Mouse (Mus musculus) heart, postnatal 0 days (tissue): ENCODE measurements around the gene Poln. TPM values are rescaled to one million over a fixed set of nuclear protein-coding genes. Genes with fewer than 3 reads are reported as not detected.

ENCODE experiments used
- ATAC-seq: fragments of 200-750 bp; cut with Nextera tagmentation; 2 replicates; pipeline ENCODE4 v1.8.0; 2017; ENCODE audit warnings: low read depth, moderate number of reproducible peaks, moderate library complexity; ENCODE audit not compliant: insufficient read depth
- DNase-seq: peaks from one replicate; pipeline ENCODE4 v3.0.0-alpha.2; 2016; ENCODE audit warnings: low spot score
- H3K27ac ChIP-seq: fragments of 300-500 bp; sonication (generic); 2 replicates; pipeline ENCODE4 v1.5.1; 2014; ENCODE audit warnings: low read depth, mild to moderate bottlenecking
- H3K27me3 ChIP-seq: fragments of 300-500 bp; sonication (generic); 2 replicates; pipeline ENCODE4 v1.6.1; 2014; ENCODE audit warnings: low read length, mixed read lengths; ENCODE audit not compliant: control insufficient read depth, insufficient read depth
- H3K36me3 ChIP-seq: fragments of 300-500 bp; sonication (generic); replicated peaks from 2 replicates; pipeline ENCODE4 v1.6.1; 2014; ENCODE audit warnings: low read length, mixed read lengths; ENCODE audit not compliant: control insufficient read depth, insufficient read depth
- H3K4me1 ChIP-seq: fragments of 300-500 bp; sonication (generic); 2 replicates; pipeline ENCODE4 v1.6.1; 2014; ENCODE audit warnings: antibody characterized with exemption; ENCODE audit not compliant: control insufficient read depth, insufficient read depth
- H3K4me2 ChIP-seq: fragments of 300-500 bp; sonication (generic); 2 replicates; pipeline ENCODE4 v1.6.1; 2014; ENCODE audit warnings: low read depth, mild to moderate bottlenecking, low read length, moderate library complexity
- H3K4me3 ChIP-seq: fragments of 300-500 bp; sonication (generic); 2 replicates; pipeline ENCODE4 v1.5.1; 2014; ENCODE audit warnings: low read depth, low read length
- H3K9ac ChIP-seq: fragments of 300-500 bp; sonication (generic); replicated peaks from 2 replicates; pipeline ENCODE4 v1.6.1; 2014; ENCODE audit warnings: low read depth, low read length, mixed read lengths
- H3K9me3 ChIP-seq: fragments of 300-500 bp; sonication (generic); replicated peaks from 2 replicates; pipeline ENCODE4 v1.6.1; 2016; ENCODE audit warnings: low read length; ENCODE audit not compliant: control insufficient read depth
- CTCF ChIP-seq: IDR thresholded peaks from 2 replicates; pipeline ENCODE4 v1.5.1; 2016; ENCODE audit warnings: antibody characterized with exemption, control low read depth, low read depth
- EP300 ChIP-seq: IDR thresholded peaks from 2 replicates; pipeline ENCODE4 v1.6.1; 2016; ENCODE audit warnings: antibody characterized with exemption, low read depth
- WGBS: fragments of 180-500 bp; shearing (Covaris S2); extraction: QIAGEN DNeasy Blood & Tissue Kit; methylation state at CpG from one replicate; pipeline ENCODE4 v1.1.7; 2014; 5-methylcytosine and 5-hydroxymethylcytosine counted together
- polyA plus RNA-seq: library from polyadenylated mRNA; unstranded; fragments of >200 nt; fragmentation: Nextera tagmentation; extraction: Ambion mirVana; gene quantifications from 2 replicates; pipeline ENCODE4 v1.2.1, GENCODE M21; 2015
- total RNA-seq: library from RNA; depleted of rRNA; stranded (reverse); fragments of >200 nt; gene quantifications from 2 replicates; pipeline ENCODE4 v1.2.3, GENCODE M21; 2014; ENCODE audit warnings: low replicate concordance

Gene Poln
- total and polyA plus RNA-seq, 2 experiments from 2014 or later = 1.3 TPM; not detected in 1

- whole genome bisulfite sequencing = 62% methylated on average over 1 of the region's 1 CpGs
Measured at GRCm38 (mm10) chr5:34194426-34194825, 25.2 kb upstream of the Poln start.

GRCm38 (mm10) chr5:34191843-34192242, 22.6 kb upstream of the Poln start:
- no peaks in the 10 kb centered on the region for H3K9me3 ChIP-seq
- DNase-seq (no peak), ATAC-seq (no peak)
- H3K4me3 ChIP-seq = no peak overlapping the region
- no peaks in the 10 kb centered on the region for H3K27me3 ChIP-seq
- H3K9ac ChIP-seq = no peak overlapping the region
- no peaks in the 10 kb centered on the region for H3K36me3 ChIP-seq
- TF ChIP-seq CTCF = peak; percentile 65
- TF ChIP-seq EP300 = no peak
- no peak overlapping the region for H3K4me2 ChIP-seq
- no peak overlapping the region for H3K27ac ChIP-seq
- H3K4me1 ChIP-seq = peaks cover 29% of the 10 kb centered on the region
- 72% methylated on average over 4 of the region's 4 CpGs for WGBS

More at GRCm38 (mm10) chr5:34194426-34194825, 25.2 kb upstream of the Poln start:
- no peaks in the 10 kb centered on the region for H3K9me3 ChIP-seq
- no peaks in the 10 kb centered on the region for H3K27me3 ChIP-seq
- no peak overlapping the region for H3K9ac ChIP-seq
- H3K4me2 ChIP-seq = no peak overlapping the region
- no peak for ATAC-seq
- H3K4me1 ChIP-seq = peaks cover 17% of the 10 kb centered on the region
- H3K27ac ChIP-seq = no peak overlapping the region
- no peak for DNase-seq
- TF ChIP-seq CTCF (no peak), EP300 (no peak)
- H3K4me3 ChIP-seq = no peak overlapping the region
- no peaks in the 10 kb centered on the region for H3K36me3 ChIP-seq

GRCm38 (mm10) chr5:34191021-34191420, 21.8 kb upstream of the Poln start:
- TF ChIP-seq EP300 = no peak
- no peak for TF ChIP-seq CTCF
- no peaks in the 10 kb centered on the region for H3K27me3 ChIP-seq
- no peak overlapping the region for H3K4me2 ChIP-seq
- WGBS = 51% methylated on average over 4 of the region's 4 CpGs
- peaks cover 31% of the 10 kb centered on the region for H3K4me1 ChIP-seq
- H3K9me3 ChIP-seq = no peaks in the 10 kb centered on the region
- H3K4me3 ChIP-seq = no peak overlapping the region
- no peak overlapping the region; the same call in 1 of the 2 replicates for H3K27ac ChIP-seq
- no peak overlapping the region for H3K9ac ChIP-seq
- H3K36me3 ChIP-seq = no peaks in the 10 kb centered on the region
- DNase-seq = peak; percentile 55
- ATAC-seq = no peak

- DNase-seq = no peak
- Histone ChIP-seq H3K9ac (no peak overlapping the region), H3K9me3 (no peaks in the 10 kb centered on the region), H3K4me3 (no peak overlapping the region), H3K4me2 (no peak overlapping the region), H3K36me3 (no peaks in the 10 kb centered on the region), H3K27ac (no peak overlapping the region), H3K4me1 (peaks cover 46% of the 10 kb centered on the region), H3K27me3 (no peaks in the 10 kb centered on the region)
- TF ChIP-seq EP300 (no peak), CTCF (no peak)
- no peak for ATAC-seq
- WGBS = 22% methylated on average over 1 of the region's 1 CpGs
Measured at GRCm38 (mm10) chr5:34189521-34189920, 20.3 kb upstream of the Poln start.

- Histone ChIP-seq H3K9ac (no peak overlapping the region), H3K36me3 (no peaks in the 10 kb centered on the region), H3K4me2 (peak overlapping the region; percentile 62; the same call in 1 of the 2 replicates), H3K4me1 (peaks cover 53% of the 10 kb centered on the region), H3K27me3 (no peaks in the 10 kb centered on the region), H3K4me3 (peak overlapping the region; percentile 50; the same call in 1 of the 2 replicates), H3K27ac (peak overlapping the region; percentile 81; the same call in 1 of the 2 replicates), H3K9me3 (no peaks in the 10 kb centered on the region)
- ATAC-seq (no peak), DNase-seq (no peak)
- 63% methylated on average over 2 of the region's 2 CpGs for WGBS
- no peak for TF ChIP-seq EP300
- TF ChIP-seq CTCF = no peak
Measured at GRCm38 (mm10) chr5:34188856-34189255, 19.6 kb upstream of the Poln start.
